Mouse (Mus musculus) olfactory bulb, adult 2 months (tissue): ENCODE results near the gene 6030452D12Rik. TPM values are rescaled to one million over a fixed set of nuclear protein-coding genes. Genes with fewer than 3 reads are reported as not detected.

Experiments
- H3K27ac ChIP-seq: fragments of 200-500 bp; 2 replicates; pipeline ENCODE4 v1.5.1; 2012; ENCODE audit warnings: low read depth, low read length; ENCODE audit not compliant: insufficient read depth
- H3K4me1 ChIP-seq: fragments of 200-500 bp; 2 replicates; pipeline ENCODE4 v1.6.1; 2012; ENCODE audit warnings: low read length; ENCODE audit not compliant: control insufficient read depth, insufficient read depth
- H3K4me3 ChIP-seq: fragments of 200-500 bp; 2 replicates; pipeline ENCODE4 v1.5.1; 2012; ENCODE audit warnings: mild to moderate bottlenecking, low read depth, low read length, moderate library complexity; ENCODE audit not compliant: insufficient read depth
- CTCF ChIP-seq: fragments of 200-500 bp; IDR thresholded peaks from 2 replicates; pipeline ENCODE4 v1.5.1; 2012; ENCODE audit warnings: low read depth, mild to moderate bottlenecking, low read length, moderate library complexity; ENCODE audit not compliant: insufficient read depth
- POLR2A ChIP-seq: fragments of 200-500 bp; IDR thresholded peaks from 2 replicates; pipeline ENCODE4 v1.6.1; 2012; ENCODE audit warnings: mild to moderate bottlenecking, low read depth, low read length, moderate library complexity; ENCODE audit not compliant: insufficient read depth
- WGBS: fragments of 180-500 bp; shearing (Covaris S2); methylation state at CpG from one replicate; pipeline ENCODE4 v1.1.7; 2018; 5-methylcytosine and 5-hydroxymethylcytosine counted together
- polyA plus RNA-seq: library from polyadenylated mRNA; stranded (reverse); fragments of >200 nt; gene quantifications from 2 replicates; pipeline ENCODE4 v1.2.4, GENCODE M21; 2012; ENCODE audit warnings: low replicate concordance; ENCODE audit not compliant: missing spikeins, insufficient read depth, insufficient read length

The 6030452D12Rik gene
- polyA plus RNA-seq, 1 experiment, result not detected

- no peak overlapping the region for H3K27ac ChIP-seq
Observed at GRCm38 (mm10) chr8:106504241-106504640, 3.9 kb downstream of the 6030452D12Rik start.

GRCm38 (mm10) chr8:106505328-106505965, 5.1 kb downstream of the 6030452D12Rik start:
- Histone ChIP-seq H3K4me1 (peaks cover 8% of the 10 kb centered on the region), H3K4me3 (no peak overlapping the region), H3K27ac (no peak overlapping the region)
- 48% methylated on average over 10 of the region's 10 CpGs for WGBS
- TF ChIP-seq POLR2A, result no peak

More at GRCm38 (mm10) chr8:106504241-106504640, 3.9 kb downstream of the 6030452D12Rik start:
- 92% methylated on average over 7 of the region's 7 CpGs for WGBS
- TF ChIP-seq CTCF (no peak), POLR2A (no peak)
- no peak overlapping the region for H3K4me3 ChIP-seq
- H3K4me1 ChIP-seq, result peaks cover 6% of the 10 kb centered on the region

- Histone ChIP-seq H3K27ac (no peak overlapping the region), H3K4me3 (no peak overlapping the region), H3K4me1 (peaks cover 13% of the 10 kb centered on the region)
- TF ChIP-seq POLR2A, result no peak
- no peak for TF ChIP-seq CTCF
- WGBS, result 100% methylated on average over 1 of the region's 1 CpGs
Observed at GRCm38 (mm10) chr8:106506106-106506505, 5.8 kb downstream of the 6030452D12Rik start.

GRCm38 (mm10) chr8:106507761-106508331, 7.5 kb downstream of the 6030452D12Rik start:
- H3K4me1 ChIP-seq, result peaks cover 21% of the 10 kb centered on the region
- 3% methylated on average over 30 of the region's 30 CpGs for WGBS
- H3K27ac ChIP-seq, result no peak overlapping the region
- H3K4me3 ChIP-seq, result peak overlapping the region; percentile 17
- TF ChIP-seq POLR2A (no peak), CTCF (no peak)

GRCm38 (mm10) chr8:106508456-106508855, 8.1 kb downstream of the 6030452D12Rik start:
- H3K27ac ChIP-seq, result no peak overlapping the region
- 35% methylated on average over 3 of the region's 3 CpGs for WGBS
- H3K4me3 ChIP-seq, result no peak overlapping the region
- TF ChIP-seq CTCF, result no peak
- no peak for TF ChIP-seq POLR2A
- H3K4me1 ChIP-seq, result peaks cover 21% of the 10 kb centered on the region

GRCm38 (mm10) chr8:106509079-106509780, 8.9 kb downstream of the 6030452D12Rik start:
- H3K4me1 ChIP-seq, result peaks cover 21% of the 10 kb centered on the region
- H3K27ac ChIP-seq, result no peak overlapping the region
- TF ChIP-seq CTCF (no peak), POLR2A (no peak)
- H3K4me3 ChIP-seq, result no peak overlapping the region
- WGBS, result 64% methylated on average over 8 of the region's 8 CpGs

GRCm38 (mm10) chr8:106510365-106510975, 10.1 kb downstream of the 6030452D12Rik start, which contains the start of gene Cdh3:
TSS of gene Cdh3 (plus strand) at chr8:106510891.
- no peak for TF ChIP-seq CTCF
- no peak for TF ChIP-seq POLR2A
- Histone ChIP-seq H3K4me1 (peaks cover 21% of the 10 kb centered on the region), H3K4me3 (peak within 1 kb of the TSS; percentile 28), H3K27ac (no peak within 1 kb of the TSS)
- under 1% methylated on average over 34 of the region's 34 CpGs for WGBS

- H3K27ac ChIP-seq, result no peak overlapping the region
- peaks cover 21% of the 10 kb centered on the region for H3K4me1 ChIP-seq
- peak overlapping the region; percentile 8 for H3K4me3 ChIP-seq
- no peak for TF ChIP-seq POLR2A
- no peak for TF ChIP-seq CTCF
- WGBS, result 2% methylated on average over 22 of the region's 22 CpGs
Observed at GRCm38 (mm10) chr8:106511065-106511501, 10.8 kb downstream of the 6030452D12Rik start.
